Mouse (Mus musculus) brain, embryonic 18.5 days (tissue): ENCODE measurements around the gene Creb5.

Source experiments
- DNase-seq: peaks from one replicate; pipeline ENCODE4 v3.0.0-alpha.2; 2012; ENCODE audit warnings: low read depth, low spot score

Creb5 gene

GRCm38 (mm10) chr6:53429891-53430290 is 142.8 kb downstream of the Creb5 start:
- no peak for DNase-seq

DNA sequence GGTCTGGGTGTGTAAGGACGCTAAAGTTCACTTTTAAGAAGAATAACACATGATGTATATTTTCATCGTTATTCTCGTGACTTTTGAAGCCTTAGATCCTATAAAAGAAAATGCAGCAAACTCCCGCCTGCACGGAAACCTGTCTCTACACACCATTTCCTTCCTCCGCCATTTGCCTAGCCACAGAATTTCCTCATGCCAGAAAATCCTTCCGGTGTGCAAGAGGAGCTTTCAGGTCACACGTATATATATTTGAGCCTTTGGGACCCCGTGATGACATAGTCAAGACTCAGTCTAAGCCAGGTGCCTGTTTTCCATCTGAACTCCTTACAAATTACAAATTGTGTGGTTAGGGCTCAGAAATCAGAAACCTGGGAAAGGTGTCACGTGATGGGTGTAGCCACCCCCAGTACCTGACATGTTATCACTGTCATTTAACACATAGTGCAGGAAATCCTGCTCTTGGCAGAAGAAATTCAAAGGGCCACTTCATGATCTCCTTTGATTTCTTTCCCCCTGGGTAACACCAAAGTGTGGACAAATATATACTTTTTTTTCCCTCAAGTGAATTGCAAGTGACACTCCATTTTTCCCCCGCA is 158.9 kb downstream of the Creb5 start:
- no peak for DNase-seq

DNA sequence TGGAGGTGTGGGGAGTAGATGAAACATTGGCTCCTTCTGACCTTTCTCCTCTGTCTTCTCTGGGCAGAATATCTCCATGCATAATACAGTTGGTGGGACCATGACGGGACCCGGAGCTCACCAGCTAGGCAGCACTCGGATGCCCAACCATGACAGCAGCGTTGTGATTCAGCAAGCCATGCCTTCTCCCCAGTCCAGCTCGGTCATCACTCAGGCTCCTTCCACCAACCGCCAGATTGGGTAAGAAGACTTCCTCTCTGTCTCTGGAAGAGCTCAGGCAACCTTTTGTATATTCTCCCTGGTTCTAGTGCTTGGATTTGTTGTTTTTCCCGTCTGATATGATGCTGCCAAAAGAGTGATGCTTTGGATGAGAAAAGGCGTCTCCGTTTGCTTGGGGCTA is 160.4 kb downstream of the Creb5 start:
- no peak for DNase-seq

DNA sequence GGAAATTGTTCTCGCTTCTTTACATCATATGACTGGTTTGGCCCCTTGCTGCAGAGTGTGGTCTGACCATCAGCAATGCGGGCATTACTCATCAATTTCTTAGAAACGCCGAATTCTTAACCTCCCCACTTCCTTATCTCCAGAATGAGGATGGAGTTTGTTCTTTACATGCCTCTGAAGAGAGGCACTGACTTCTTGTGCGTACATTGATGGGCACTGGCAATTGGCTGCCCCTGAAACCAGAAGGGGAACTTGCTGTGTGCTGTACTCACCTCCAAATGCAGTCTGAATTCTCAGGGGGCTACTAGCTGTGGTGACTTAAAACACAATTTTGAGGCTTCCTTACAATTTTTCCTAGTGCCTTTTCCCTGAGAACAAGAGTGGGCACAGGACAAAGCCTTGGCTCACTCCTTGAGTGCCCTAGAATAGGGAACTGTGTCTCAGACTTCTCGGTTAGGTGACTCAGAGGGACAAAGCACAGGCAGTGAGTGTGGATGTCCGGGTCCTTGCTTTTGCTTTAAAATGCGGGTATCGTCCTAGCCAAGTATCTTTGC is 161.3 kb downstream of the Creb5 start:
- DNase-seq = no peak

GRCm38 (mm10) chr6:53449437-53450173 is 162.5 kb downstream of the Creb5 start:
- no peak for DNase-seq

GRCm38 (mm10) chr6:53450494-53450893 is 163.4 kb downstream of the Creb5 start:
- no peak for DNase-seq

DNA sequence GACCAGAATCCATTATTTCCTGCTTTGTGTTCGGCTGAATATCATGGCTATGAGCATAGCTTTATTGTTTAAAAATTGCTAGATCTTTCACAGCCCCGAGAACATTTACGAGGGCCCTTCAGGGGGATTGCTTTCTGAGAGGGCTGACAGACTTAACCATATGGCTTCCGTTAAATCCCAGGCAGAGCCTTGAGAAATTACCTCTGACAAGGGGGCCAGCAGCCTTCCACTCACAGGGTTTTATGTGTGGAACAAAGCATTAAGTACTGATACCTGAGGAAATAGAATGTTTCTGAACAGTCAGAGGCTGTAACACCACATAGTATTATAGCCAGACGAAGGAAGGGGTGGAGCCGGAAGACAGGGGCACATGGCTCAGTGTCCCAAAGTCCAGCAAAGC is 165.2 kb downstream of the Creb5 start:
- DNase-seq = no peak

- no peak for DNase-seq
Observed at GRCm38 (mm10) chr6:53455442-53455841, 168.4 kb downstream of the Creb5 start.

GRCm38 (mm10) chr6:53456111-53456510 is 169.0 kb downstream of the Creb5 start:
- DNase-seq = no peak

DNA sequence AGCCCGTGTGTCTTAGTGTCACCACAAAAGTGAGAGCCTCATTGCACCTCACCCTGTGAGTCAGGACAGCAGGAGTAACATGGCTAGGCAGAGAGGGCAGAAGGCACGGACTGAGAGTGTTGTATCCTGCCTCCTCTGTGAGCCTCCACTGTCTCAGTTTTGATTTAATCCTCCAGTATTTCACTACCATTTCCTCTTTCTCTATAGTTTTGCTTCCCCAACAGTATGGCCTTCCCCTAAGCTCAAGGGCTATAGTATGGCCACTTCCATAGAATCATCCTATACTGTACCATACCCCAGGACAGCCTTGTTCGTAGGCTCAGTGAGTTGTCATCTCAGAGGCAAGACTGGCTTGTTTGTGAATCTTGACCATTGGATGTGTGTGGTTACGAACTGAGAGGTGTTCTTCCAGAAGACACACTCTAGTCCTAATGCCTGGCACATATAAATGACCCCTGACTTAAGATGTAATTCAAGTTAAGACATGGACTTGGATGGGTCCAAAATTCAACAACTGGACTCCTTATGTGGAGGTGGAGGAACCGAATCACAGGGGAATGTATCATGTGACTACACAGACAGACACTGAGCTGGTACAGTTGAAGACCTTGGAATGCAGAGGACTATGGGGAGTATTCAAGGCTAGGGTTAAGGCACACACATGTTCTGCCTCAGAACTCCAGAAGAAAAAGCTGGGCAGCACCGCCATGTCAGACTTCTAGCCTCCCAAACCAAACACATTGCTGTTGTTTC is 173.1 kb downstream of the Creb5 start:
- no peak for DNase-seq

DNA sequence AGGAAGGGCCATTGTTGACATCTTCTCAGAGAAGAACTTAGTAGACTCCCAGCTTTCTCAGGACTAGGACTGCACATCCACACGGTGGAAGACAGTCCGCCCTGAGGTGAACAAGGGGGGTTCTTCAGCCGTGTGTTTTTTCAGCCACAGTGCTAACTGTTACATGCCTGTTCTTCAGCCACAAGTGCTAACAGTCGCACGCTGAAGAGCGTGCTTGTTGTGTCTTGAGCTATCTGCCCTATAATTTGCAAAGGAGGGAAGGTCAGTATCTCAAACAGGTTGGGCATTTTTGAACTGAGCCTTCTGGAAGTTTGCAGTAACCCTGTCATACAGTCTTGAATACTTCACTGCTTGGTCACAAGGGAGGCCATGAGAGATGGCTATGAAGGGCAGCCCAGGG is 174.0 kb downstream of the Creb5 start:
- DNase-seq = no peak

GRCm38 (mm10) chr6:53461775-53462770 is 175.0 kb downstream of the Creb5 start:
- no peak for DNase-seq

DNA sequence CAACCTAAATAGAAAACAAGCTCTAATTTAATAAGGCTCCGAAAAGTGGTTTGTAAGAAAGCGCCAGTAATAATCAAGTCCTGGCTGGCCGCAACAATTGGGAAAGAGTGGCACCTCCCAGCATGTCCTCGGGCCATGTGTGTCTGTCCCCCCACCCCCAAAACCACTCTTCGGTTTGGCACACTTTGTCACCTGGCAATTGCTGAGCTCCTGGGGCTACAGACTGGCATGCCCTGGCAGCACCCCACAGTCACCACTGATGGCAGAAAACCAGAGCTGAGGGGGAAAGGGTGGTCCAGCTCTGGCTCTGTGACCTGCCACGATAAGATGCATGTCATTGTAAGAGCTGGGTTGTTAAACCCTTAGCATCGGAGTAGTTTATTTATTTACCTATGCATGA is 175.7 kb downstream of the Creb5 start:
- DNase-seq = no peak

- DNase-seq = no peak
Observed at GRCm38 (mm10) chr6:53463261-53463813, 176.3 kb downstream of the Creb5 start.

- DNase-seq = no peak
Observed at GRCm38 (mm10) chr6:53469204-53469603, 182.1 kb downstream of the Creb5 start.

DNA sequence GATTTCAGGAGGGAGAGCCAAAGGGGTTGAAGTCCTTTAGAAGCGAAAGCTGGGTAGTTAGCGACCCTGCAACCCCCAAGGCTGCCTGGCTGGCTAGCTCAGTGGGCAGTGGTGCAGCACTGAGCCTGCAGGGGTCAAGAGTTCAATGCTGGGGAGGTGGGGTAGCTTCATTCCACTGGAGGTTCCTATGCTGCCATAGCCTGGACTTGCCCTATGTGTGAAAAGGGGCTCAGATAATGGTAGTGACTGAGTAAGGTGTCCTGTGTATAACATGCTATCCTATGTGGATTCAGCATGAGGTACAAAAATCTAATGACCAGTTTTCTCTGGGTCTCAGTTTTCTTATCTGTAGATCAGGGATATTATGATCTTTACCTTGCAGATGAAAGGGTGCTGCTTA is 182.6 kb downstream of the Creb5 start:
- no peak for DNase-seq

- DNase-seq = no peak
Observed at GRCm38 (mm10) chr6:53470559-53470958, 183.5 kb downstream of the Creb5 start.

- no peak for DNase-seq
Observed at GRCm38 (mm10) chr6:53470999-53471591, 184.0 kb downstream of the Creb5 start.

DNA sequence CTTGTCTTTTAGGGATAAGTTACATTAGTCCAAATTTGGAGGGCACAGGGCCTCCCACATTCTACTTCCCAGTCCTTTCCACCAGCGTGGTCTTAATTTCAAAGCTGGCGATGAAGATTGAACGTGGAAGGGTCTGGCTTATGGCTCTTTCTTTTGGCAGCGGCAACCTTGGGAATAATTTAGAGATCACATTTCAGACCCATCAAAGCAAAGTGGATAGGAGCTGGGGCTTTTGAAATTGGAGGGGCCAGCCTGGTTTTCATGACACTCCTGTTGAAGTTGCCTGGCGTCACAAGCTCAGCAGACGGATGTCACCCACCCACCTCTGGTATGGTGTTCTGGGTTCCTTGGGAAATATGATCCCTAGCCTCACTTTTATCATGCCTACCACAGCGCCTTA is 185.7 kb downstream of the Creb5 start:
- no peak for DNase-seq

DNA sequence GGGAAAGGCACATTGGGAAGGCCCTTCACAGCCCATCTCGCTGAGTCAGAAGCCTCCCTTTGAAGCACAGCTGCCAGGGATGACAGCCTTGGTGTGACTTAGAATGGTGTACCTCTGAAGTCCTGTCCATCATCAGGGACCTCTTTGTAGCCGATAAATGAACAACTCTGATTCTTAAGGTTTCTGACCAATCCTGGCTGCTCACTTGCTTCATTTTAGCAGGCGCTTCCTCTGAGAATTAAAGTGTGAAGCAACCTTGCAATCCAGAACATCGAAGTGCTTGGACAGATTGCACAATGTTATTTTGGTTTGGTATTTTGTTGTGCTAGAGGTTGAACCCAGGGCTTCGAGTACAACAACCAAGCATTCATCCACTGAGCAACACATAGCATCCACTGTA is 190.4 kb downstream of the Creb5 start:
- DNase-seq = no peak

DNA sequence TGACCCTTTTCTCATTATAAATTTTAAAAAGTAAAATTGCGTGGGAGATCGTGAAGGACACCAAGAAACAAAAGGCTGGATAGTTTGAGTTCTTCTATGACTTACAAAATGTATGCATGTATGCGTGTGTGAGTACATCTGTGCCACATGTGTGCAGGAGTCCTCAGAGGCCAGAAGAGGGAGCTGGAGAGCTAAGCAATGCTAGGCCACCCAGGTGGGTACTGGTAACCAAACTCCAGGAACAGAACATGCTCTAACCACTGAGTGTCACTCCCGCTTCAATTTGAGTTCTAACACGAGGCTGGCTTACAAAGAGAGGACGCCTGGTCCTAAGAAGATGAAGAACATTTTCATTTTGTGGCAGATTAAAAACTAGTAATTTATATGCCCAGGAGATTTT is 203.8 kb downstream of the Creb5 start:
- no peak for DNase-seq
